Mouse (Mus musculus) left cerebral cortex, adult 9 months (tissue): ENCODE results near the gene Akap2.

ENCODE experiments used
- DNase-seq, 2 experiments: peaks; one replicate each; pipeline ENCODE4 v3.0.0; 2022; ENCODE audit warnings: low spot score in 2 of 2

The Akap2 gene

GRCm38 (mm10) chr4:57794547-57794946, 77.1 kb downstream of the Akap2 start:
- DNase-seq: no peak

DNA sequence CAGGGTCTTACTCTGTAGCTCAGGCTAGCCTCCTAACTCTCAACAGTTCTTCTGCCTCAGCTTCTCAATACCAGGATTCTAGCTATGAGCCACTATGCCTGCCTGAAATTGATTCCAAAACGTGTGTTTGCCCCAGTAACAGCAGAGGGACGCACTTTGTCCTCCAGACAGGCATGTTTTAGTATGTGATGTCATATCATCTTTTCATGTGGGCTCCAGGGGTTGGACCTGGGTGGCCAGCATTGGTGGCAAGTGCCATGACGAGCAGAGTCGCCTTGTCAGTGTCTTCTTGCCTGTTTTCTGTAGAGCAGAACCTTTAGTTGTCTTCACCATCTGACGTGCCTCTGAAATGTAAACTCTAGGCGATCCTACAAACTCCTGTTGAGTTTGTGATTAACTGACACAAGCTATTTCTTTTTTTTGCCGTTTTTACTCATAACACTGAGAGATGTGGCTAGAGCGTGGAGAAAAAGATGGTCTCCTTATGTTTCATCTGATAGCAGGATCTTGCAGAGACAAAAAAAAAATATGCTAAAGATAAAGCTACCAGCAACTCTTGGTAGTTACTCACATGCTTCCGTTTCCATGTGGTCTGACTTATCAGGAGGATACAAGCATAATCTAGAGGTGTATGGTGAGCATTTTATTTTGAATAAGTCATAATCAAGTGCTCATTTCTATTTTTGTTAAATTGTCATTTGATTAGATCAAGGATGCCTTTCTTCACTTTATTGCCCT, 80.3 kb downstream of the Akap2 start:
- DNase-seq: no peak

- no peak for DNase-seq
Observed at GRCm38 (mm10) chr4:57798286-57799018, 81.0 kb downstream of the Akap2 start.

- no peak for DNase-seq
Observed at GRCm38 (mm10) chr4:57799297-57799696, 81.8 kb downstream of the Akap2 start.

GRCm38 (mm10) chr4:57801239-57801638, 83.8 kb downstream of the Akap2 start:
- no peak for DNase-seq

GRCm38 (mm10) chr4:57801986-57802385, 84.5 kb downstream of the Akap2 start:
- DNase-seq: no peak

- DNase-seq: no peak
Observed at GRCm38 (mm10) chr4:57802411-57802810, 85.0 kb downstream of the Akap2 start.

GRCm38 (mm10) chr4:57804902-57805301, 87.4 kb downstream of the Akap2 start:
- no peak for DNase-seq

GRCm38 (mm10) chr4:57809449-57809848, 92.0 kb downstream of the Akap2 start:
- no peak for DNase-seq

DNA sequence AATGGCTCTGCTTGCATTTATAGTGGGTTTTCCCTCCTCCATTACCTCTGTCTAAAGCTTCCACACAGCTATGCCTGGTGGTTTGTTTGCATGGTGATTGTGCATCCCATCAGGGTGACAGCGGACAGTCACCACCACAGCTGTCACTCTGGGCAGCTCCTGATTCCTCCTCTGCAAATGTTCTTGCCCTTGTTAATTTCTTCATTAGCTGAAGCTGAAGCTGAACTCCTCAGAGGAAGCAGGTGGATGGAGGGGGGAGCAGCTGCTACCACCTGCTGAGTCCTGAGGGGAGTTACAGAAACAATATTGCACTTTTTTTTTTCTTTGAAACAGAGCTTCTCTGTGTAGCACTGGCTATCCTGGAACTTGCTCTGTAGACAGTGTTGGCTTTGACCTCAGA, 94.6 kb downstream of the Akap2 start:
- no peak for DNase-seq

DNA sequence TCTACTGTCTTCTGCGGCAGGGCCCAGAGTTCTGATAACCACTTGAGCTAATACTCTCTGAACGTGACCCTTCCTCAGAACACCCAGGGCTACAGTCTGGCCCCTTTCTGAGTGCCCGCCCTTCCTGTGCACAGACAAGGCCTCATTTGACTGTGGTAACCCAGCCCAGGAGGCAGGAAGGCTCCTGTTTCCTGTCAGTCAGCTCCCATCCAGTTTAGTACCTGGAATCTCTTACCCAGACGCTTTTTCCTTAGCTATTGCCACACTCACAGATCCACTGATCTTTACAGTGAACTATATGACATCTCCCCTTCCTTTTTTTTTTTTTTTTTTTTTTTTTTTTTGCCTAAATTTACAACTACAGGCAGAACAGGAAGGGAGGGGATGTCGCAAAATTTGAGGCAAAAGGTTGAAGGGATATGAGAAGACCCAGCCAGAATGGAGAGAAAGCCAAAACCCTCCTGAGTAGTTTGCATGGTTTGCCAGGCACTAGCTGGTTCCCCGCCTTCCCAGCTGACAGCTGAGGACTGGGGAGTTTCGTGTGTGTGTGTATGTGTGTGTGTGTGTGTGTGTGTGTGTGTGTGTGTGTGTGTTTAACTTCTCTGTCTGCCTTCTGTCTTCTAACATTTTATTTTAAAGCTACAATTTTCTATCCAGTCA, 95.6 kb downstream of the Akap2 start:
- DNase-seq: no peak

DNA sequence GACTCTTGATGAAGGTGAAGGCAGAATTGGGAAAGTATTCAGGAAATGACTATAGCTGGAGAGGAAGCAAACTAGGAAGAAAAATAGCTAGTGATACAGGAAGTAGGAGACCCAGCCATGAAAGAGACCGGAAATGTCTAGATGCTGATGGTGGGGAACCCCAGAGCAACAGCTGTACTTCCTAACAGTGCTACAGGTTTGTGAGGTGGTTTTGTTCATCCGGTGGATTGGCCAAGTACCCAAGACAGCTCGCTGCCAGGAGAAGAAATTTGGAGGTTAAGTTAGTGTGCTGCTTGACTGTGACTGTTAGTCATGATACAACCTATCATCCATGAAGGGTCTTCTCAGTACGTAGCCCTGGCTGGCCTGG, 96.1 kb downstream of the Akap2 start:
- no peak for DNase-seq

GRCm38 (mm10) chr4:57815355-57815754, 97.9 kb downstream of the Akap2 start:
- no peak for DNase-seq

DNA sequence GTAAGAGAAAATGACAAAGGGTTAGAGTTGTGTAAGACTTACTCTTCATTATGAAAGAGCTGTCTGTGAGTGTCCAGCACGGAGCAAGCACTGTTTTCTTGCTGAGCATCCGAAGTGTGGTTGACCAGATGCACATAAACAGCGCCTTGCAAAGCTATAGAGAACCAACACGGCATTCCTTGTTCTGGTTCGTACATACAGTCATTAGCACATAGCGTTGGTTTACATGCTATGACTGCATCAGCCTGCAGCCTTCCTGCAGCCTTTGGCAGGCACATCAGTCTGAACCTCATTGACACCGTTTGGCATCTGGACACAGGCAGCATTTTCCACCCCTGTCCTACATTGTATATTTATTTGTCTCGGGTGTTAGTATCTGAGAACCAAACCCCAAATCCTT, 98.7 kb downstream of the Akap2 start:
- no peak for DNase-seq

GRCm38 (mm10) chr4:57820839-57821374, 103.5 kb downstream of the Akap2 start:
- no peak for DNase-seq

GRCm38 (mm10) chr4:57821556-57822356, 104.3 kb downstream of the Akap2 start:
- peak in 1 of 2 experiments; percentile 41 for DNase-seq

GRCm38 (mm10) chr4:57822641-57823040, 105.2 kb downstream of the Akap2 start:
- no peak for DNase-seq

GRCm38 (mm10) chr4:57824626-57825240, 107.3 kb downstream of the Akap2 start:
- DNase-seq: no peak

- no peak for DNase-seq
Observed at GRCm38 (mm10) chr4:57826272-57826671, 108.8 kb downstream of the Akap2 start.

DNA sequence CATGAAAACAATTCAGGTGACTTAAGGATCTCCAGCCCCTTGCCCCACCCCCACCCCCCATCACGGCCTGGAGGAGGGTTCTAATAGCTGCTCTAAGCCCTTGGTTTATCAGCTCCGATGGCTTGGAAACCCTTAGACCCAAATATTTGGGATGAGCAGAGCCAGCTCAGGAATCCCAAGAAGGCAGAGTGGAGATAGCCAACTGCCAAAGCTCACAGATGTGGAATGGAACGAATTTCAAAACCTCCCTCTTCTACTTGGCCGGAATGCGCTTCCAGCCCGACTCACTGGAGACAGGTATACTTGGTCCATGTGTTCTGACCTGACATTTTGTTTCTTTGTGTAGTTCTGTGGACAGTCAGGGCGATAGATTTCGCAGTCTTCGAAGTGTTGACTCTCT, 111.7 kb downstream of the Akap2 start:
- no peak for DNase-seq

DNA sequence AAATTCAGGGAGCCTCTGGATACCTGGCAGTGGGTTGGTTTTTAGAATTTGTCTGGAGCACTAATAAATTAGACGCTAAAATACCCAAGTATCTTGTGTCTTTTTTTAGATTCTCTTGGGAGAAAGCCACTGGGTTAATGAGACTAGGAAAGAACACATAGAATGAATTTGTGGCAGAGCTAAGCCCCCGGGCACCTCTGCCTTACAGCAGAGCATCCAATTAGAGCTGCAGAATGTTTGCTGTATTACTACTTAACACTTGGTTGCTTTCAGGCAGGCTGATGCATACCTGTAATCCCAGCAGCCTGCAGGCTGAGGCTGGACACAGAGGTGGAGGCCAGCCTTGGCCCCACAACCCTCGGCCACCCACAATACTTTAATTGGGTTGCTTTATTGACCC, 112.3 kb downstream of the Akap2 start:
- no peak for DNase-seq
